Mouse (Mus musculus): ENCODE results near the gene Tpsg1. TPM values are rescaled to one million over a fixed set of nuclear protein-coding genes. Genes with fewer than 3 reads are reported as not detected.

The Tpsg1 gene
- total RNA-seq (2021), result not detected

- intact Hi-C loops (cut with DNase I), result loop anchor here (10.0 kb wide), 1 partner anchor 424 kb away; no protein-coding TSS in a partner anchor
- DNase-seq (ENCODE audit: low spot score), result no peak
Observed at GRCm38 (mm10) chr17:25368973-25369372, at the start of gene Tpsg1. Gene Tpsg1 (plus strand): TSS chr17:25369273.

DNA sequence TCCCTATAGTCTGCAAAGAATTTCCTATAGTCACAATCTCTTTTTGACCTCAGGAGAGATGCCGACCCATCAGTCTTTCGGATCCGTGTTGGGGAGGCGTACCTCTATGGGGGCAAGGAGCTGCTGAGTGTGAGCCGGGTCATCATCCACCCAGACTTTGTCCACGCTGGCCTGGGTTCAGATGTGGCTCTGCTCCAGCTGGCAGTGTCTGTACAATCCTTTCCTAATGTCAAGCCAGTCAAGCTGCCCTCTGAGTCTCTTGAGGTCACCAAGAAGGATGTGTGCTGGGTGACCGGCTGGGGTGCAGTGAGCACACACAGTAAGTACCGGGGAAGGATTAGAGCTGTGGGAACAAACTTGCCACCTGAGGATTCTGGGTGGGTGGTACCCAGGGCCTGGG is 48.3 kb upstream of the Tpsg1 start:
- no peak for DNase-seq (ENCODE audit: low spot score)
- intact Hi-C loops (cut with DNase I), result no loop called here

GRCm38 (mm10) chr17:25322930-25323329 is 46.1 kb upstream of the Tpsg1 start:
- no peak for DNase-seq (ENCODE audit: low spot score)
- intact Hi-C loops (cut with DNase I), result no loop called here

GRCm38 (mm10) chr17:25332321-25332720 is 36.8 kb upstream of the Tpsg1 start:
- intact Hi-C loops (cut with DNase I), result loop anchor here (5.0 kb wide), 1 partner anchor 140 kb away; no protein-coding TSS in a partner anchor
- no peak for DNase-seq (ENCODE audit: low spot score)

GRCm38 (mm10) chr17:25333943-25334342 is 35.1 kb upstream of the Tpsg1 start:
- no peak for DNase-seq (ENCODE audit: low spot score)
- intact Hi-C loops (cut with DNase I), result loop anchor here (5.0 kb wide), 1 partner anchor 138 kb away; no protein-coding TSS in a partner anchor

GRCm38 (mm10) chr17:25338218-25338617 is 30.9 kb upstream of the Tpsg1 start:
- intact Hi-C loops (cut with DNase I), result no loop called here
- no peak for DNase-seq (ENCODE audit: low spot score)

DNA sequence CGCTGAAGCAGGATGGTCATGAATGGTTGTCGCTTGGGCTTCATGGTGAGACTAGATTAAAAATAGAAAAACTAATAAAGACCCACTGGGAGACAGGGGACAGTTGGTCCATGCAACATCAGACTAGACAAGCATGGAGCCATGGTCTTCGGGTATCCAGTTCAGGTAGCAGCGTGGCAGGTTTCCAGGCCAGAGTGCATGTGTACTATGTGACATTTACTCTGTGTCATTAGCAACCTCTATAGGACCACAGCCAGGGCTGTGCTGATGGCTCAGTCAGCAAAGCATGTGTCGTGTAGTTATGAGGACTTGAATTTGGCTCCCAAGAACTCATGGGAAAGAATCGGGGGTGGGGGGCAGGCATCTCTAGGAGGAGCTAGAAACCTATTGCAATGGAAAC is 29.1 kb upstream of the Tpsg1 start:
- intact Hi-C loops (cut with DNase I), result no loop called here
- DNase-seq (ENCODE audit: low spot score), result no peak

DNA sequence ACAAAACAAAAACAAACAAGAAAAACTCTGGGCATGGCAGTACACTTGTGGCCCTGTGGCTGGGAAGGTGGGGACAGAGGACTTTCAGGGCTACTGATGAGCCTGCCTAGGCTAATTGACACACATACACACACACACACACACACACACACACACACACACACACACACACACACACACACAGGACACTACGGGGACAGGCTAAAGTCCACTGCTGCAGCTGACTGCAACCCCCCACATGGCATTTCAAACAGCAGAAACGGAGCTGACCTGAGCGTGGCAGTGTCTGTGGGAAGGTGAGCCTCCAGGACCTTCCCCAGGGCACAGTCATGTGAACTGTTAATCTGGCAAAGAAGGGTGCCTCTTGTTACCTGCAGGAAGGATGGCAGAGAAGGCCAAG is 27.6 kb upstream of the Tpsg1 start:
- no peak for DNase-seq (ENCODE audit: low spot score)
- intact Hi-C loops (cut with DNase I), result no loop called here

DNA sequence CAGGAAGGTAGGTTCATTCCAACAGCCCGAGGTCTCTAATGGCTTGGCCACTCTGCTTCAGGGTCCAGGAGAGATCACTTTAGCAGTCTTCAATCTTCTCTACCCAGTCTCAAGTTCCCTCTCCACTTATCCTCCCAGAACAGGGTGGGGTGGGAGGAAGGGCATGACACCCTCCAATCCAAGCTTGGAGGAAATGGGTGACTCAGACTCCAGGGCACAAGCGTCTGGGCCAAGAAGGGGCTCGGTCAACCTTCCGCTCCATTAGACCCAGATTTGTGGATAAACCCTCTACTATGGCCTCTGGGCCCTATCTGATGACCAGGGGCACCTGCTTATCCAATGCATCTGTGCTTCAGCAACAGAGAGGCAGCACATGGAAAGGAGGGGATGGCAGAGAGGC is 23.6 kb upstream of the Tpsg1 start, which contains the start of gene Tpsab1:
TSS of gene Tpsab1 (minus strand) at position 101 of the 400 bp plus-strand sequence.
- intact Hi-C loops (cut with DNase I), result no loop called here
- DNase-seq (ENCODE audit: low spot score), result no peak

- intact Hi-C loops (cut with DNase I), result loop anchor here (10.0 kb wide), 1 partner anchor 416 kb away; no protein-coding TSS in a partner anchor
- no peak for DNase-seq (ENCODE audit: low spot score)
Observed at GRCm38 (mm10) chr17:25361291-25361690, 7.8 kb upstream of the Tpsg1 start.

GRCm38 (mm10) chr17:25363726-25364125 is 5.3 kb upstream of the Tpsg1 start:
- intact Hi-C loops (cut with DNase I), result loop anchor here (10.0 kb wide), 1 partner anchor 419 kb away; no protein-coding TSS in a partner anchor
- DNase-seq (ENCODE audit: low spot score), result no peak

GRCm38 (mm10) chr17:25366005-25366404 is 3.1 kb upstream of the Tpsg1 start, which contains the start of gene Tpsb2:
Gene Tpsb2 (plus strand): TSS chr17:25366305.
- intact Hi-C loops (cut with DNase I), result loop anchor here (10.0 kb wide), 1 partner anchor 421 kb away; no protein-coding TSS in a partner anchor

GRCm38 (mm10) chr17:25372491-25372890 is 3.4 kb downstream of the Tpsg1 start:
- intact Hi-C loops (cut with DNase I), result no loop called here
- no peak for DNase-seq (ENCODE audit: low spot score)

More at GRCm38 (mm10) chr17:25366005-25366404, 3.1 kb upstream of the Tpsg1 start, which contains the start of gene Tpsb2:
- no peak for DNase-seq (ENCODE audit: low spot score)

GRCm38 (mm10) chr17:25374011-25374410 is 4.9 kb downstream of the Tpsg1 start:
- intact Hi-C loops (cut with DNase I), result no loop called here
- no peak for DNase-seq (ENCODE audit: low spot score)

DNA sequence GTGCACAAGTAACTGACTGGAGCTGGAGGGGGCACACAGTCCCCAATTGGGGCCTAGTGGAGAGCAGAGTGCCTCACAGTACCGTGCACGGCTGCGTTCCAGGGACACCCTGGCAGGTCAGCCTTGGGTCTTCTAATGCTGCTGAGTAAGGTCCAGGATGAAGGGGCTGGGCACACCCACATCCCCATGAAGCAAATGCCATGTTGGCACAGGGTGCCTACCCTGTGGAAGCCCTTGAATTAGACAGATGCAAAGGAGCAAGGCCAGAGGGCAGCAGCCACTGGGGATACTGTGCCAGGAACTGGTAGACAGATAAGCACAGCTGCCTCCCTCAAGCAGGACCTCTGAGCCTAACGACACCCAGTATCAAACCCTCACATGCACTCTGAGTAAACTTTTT is 25.5 kb downstream of the Tpsg1 start:
- DNase-seq (ENCODE audit: low spot score), result no peak
- intact Hi-C loops (cut with DNase I), result no loop called here

DNA sequence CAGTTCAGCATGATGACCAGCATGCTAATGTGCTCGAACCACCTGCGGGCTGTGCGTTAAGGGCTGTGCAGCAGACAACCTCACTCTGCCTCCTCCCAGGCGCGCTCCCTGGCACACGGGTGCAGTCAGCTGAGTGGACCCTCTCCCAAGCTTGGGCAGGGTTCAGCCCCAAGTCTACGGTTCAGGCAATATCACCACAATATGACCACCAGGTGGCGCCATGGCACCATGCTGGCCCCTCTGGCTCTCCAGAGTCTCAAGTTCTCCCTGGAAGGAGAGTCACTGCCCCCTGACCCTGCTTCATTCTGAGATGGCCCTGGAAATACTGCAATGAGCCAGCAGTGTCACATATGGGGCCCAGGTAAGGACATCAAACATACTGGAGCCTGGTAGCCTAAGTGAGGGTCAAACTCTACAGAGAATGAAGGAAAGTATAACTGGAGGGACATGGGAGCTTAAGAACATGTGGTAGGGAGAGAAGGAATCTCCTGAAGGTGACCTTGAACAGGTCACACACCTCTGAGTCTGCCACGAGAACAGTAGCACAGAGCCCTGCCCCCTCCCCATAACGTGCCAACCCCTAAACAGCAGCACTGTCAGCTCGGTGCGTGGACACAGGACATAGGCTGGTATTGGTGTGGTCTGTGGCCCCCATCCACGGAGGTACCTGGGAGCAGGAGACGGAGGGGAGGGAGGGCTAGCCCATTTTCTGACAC is 28.9 kb downstream of the Tpsg1 start:
- intact Hi-C loops (cut with DNase I), result loop anchor here (1.0 to 5.0 kb wide), 2 partner anchors 72 to 299 kb away; no protein-coding TSS in a partner anchor
- DNase-seq (ENCODE audit: low spot score), result peak; percentile 23

GRCm38 (mm10) chr17:25398520-25398838 is 29.4 kb downstream of the Tpsg1 start:
- no peak for DNase-seq (ENCODE audit: low spot score)
- intact Hi-C loops (cut with DNase I), result loop anchor here (1.0 to 5.0 kb wide), 2 partner anchors 72 to 299 kb away; no protein-coding TSS in a partner anchor

DNA sequence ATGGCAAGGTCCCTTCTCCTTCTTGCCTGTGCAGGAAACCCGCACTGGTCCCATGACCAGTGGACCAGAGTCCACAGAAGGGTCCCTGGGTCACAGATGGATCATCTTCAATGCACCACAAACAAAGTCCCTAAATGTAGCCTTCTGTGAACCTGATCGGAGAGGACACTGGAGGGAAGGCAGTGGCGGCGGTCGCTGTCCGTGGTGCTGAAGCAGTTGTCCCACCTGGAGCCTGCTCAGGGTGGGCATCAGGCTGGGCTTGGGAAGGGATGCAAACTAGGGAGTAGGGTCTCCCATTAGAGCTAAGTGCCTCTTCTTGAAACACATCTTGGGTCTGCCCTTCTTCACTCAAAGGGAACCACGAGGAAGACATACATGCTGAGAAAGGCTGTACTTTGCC is 31.4 kb downstream of the Tpsg1 start:
- DNase-seq (ENCODE audit: low spot score), result no peak
- intact Hi-C loops (cut with DNase I), result no loop called here

DNA sequence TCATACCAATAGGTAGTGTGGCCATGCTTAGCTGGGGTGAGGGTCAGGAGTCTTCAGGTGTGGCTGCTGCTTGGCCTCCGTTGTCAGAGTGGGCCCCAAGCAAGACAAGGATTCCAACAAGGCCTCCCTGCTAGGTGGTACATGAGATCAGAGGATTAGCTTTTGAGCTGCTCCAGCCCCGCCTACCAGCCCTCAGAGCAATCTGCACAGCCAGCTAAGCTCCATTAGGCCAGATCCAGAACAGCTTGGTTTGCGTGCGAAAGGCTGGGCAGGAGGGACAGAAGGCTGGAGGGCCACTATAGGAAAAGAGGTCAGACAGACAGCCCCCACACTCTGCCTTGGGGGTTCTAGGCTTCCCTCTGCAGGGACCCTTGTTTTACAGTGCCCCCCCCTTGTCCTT is 32.4 kb downstream of the Tpsg1 start:
- no peak for DNase-seq (ENCODE audit: low spot score)
- intact Hi-C loops (cut with DNase I), result no loop called here

DNA sequence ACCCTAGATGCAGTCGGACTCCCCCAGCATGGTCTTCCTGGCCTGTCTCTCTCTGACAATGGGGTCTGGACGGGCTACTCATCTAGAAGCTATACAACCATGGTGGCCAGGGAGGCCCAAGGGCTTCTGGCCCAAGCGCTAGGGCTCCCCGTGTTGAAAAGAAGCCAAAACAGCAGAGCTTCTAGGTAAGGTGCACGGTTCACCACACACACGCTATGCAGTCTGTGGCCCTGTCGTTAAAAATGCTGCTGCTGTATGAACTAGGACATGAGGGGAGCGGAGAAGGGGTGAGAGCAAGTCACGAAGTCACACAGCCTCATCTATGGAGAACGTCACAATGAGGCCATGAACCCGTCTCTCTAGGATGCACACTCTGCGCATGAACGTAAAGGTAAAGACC is 33.2 kb downstream of the Tpsg1 start:
- DNase-seq (ENCODE audit: low spot score), result no peak
- intact Hi-C loops (cut with DNase I), result no loop called here

- no peak for DNase-seq (ENCODE audit: low spot score)
- intact Hi-C loops (cut with DNase I), result no loop called here
Observed at GRCm38 (mm10) chr17:25404190-25404589, 35.1 kb downstream of the Tpsg1 start.
